Mouse (Mus musculus) cortical plate, adult 2 months (tissue): ENCODE results near the gene 1700003E16Rik.

Source experiments
- CTCF ChIP-seq: fragments of 200-500 bp; IDR thresholded peaks from 2 replicates; pipeline ENCODE4 v1.5.1; 2011; ENCODE audit warnings: mild to moderate bottlenecking, control low read depth, low read length; ENCODE audit not compliant: insufficient read depth; ENCODE audit errors: extremely low read depth
- POLR2A ChIP-seq: fragments of 200-500 bp; IDR thresholded peaks from 2 replicates; pipeline ENCODE4 v1.6.1; 2011; ENCODE audit warnings: mild to moderate bottlenecking, low read length, control low read depth; ENCODE audit not compliant: insufficient read depth; ENCODE audit errors: extremely low read depth

DNA sequence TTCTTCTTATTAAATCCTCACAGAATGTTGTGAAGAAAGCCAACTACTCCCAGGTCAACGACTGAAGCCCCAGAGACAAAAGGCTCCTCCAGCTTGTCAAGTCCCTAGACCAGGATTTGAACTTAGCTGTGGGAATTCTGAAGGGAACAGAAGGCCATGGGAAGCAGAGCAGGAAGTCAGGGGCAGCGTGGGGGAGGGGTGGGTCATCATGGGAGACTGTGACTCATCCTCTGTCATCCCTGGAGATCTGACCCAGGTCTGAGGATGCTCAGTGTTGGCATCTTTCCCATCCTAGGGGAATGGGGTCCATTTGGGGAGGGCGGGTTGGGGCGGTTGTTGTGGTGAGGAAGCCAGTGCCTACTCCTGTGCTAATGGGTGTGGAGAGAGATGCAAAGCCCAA lies 14.6 kb upstream of the 1700003E16Rik start:
- TF ChIP-seq CTCF (no peak), POLR2A (no peak)
